Mouse (Mus musculus) heart, embryonic 14.5 days (tissue): ENCODE data around the gene Spn. TPM values are rescaled to one million over a fixed set of nuclear protein-coding genes. Genes with fewer than 3 reads are reported as not detected.

Experiments
- ATAC-seq: fragments of 200-750 bp; cut with Nextera tagmentation; 2 replicates; pipeline ENCODE4 v1.8.0; 2017; ENCODE audit warnings: low read depth, moderate TSS enrichment; ENCODE audit not compliant: insufficient number of reproducible peaks, insufficient read depth, low FRiP score
- H3K27ac ChIP-seq, 2 experiments: fragments of 200-500 bp in 1 of 2; fragments of 300-500 bp in 1 of 2; sonication (generic) in 1 of 2; replicated peaks in 1 of 2; 2 replicates each; pipeline ENCODE4 v1.5.1; 2012 to 2014; ENCODE audit warnings: low read depth in 2 of 2, low read length in 2 of 2, control low read depth in 1 of 2, mild to moderate bottlenecking in 1 of 2, mixed read lengths in 1 of 2; ENCODE audit not compliant: control insufficient read depth in 1 of 2, insufficient read depth in 1 of 2
- H3K27me3 ChIP-seq: fragments of 300-500 bp; sonication (generic); 2 replicates; pipeline ENCODE4 v1.6.1; 2014; ENCODE audit warnings: mild to moderate bottlenecking, low read length, control low read depth; ENCODE audit not compliant: control insufficient read depth, insufficient read depth
- H3K36me3 ChIP-seq: fragments of 300-500 bp; sonication (generic); 2 replicates; pipeline ENCODE4 v1.6.1; 2014; ENCODE audit warnings: mild to moderate bottlenecking, control low read depth, low read length, mixed read lengths; ENCODE audit not compliant: control insufficient read depth, insufficient read depth
- H3K4me1 ChIP-seq, 2 experiments: fragments of 200-500 bp in 1 of 2; fragments of 300-500 bp in 1 of 2; sonication (generic) in 1 of 2; 2 replicates each; pipeline ENCODE4 v1.6.1; 2012 to 2014; ENCODE audit warnings: low read length in 2 of 2, control low read depth in 1 of 2, mixed read lengths in 1 of 2; ENCODE audit not compliant: control insufficient read depth in 2 of 2, insufficient read depth in 2 of 2
- H3K4me2 ChIP-seq: fragments of 300-500 bp; sonication (generic); 2 replicates; pipeline ENCODE4 v1.6.1; 2014; ENCODE audit warnings: mild to moderate bottlenecking, low read length
- H3K4me3 ChIP-seq, 2 experiments: fragments of 200-500 bp in 1 of 2; fragments of 300-500 bp in 1 of 2; sonication (generic) in 1 of 2; 2 replicates each; pipeline ENCODE4 v1.5.1; 2012 to 2014; ENCODE audit warnings: low read length in 2 of 2, mild to moderate bottlenecking in 2 of 2, control low read depth in 1 of 2, low read depth in 1 of 2, moderate library complexity in 1 of 2; ENCODE audit not compliant: control insufficient read depth in 1 of 2, insufficient read depth in 1 of 2
- H3K9ac ChIP-seq: fragments of 300-500 bp; sonication (generic); 2 replicates; pipeline ENCODE4 v1.6.1; 2014; ENCODE audit warnings: mild to moderate bottlenecking, low read length
- H3K9me3 ChIP-seq: fragments of 300-500 bp; sonication (generic); 2 replicates; pipeline ENCODE4 v1.6.1; 2016; ENCODE audit warnings: low read length, control low read depth; ENCODE audit not compliant: control insufficient read depth
- WGBS: fragments of 180-500 bp; shearing (Covaris S2); extraction: QIAGEN DNeasy Blood & Tissue Kit; methylation state at CpG from one replicate; pipeline ENCODE4 v1.1.7; 2014; 5-methylcytosine and 5-hydroxymethylcytosine counted together
- polyA plus RNA-seq: library from polyadenylated mRNA; unstranded; fragments of >200 nt; fragmentation: Nextera tagmentation; extraction: Ambion mirVana; gene quantifications from 2 replicates; pipeline ENCODE4 v1.2.1, GENCODE M21; 2014

Gene Spn
- polyA plus RNA-seq, 1 experiment from 2014 or later: 0.12 TPM

DNA sequence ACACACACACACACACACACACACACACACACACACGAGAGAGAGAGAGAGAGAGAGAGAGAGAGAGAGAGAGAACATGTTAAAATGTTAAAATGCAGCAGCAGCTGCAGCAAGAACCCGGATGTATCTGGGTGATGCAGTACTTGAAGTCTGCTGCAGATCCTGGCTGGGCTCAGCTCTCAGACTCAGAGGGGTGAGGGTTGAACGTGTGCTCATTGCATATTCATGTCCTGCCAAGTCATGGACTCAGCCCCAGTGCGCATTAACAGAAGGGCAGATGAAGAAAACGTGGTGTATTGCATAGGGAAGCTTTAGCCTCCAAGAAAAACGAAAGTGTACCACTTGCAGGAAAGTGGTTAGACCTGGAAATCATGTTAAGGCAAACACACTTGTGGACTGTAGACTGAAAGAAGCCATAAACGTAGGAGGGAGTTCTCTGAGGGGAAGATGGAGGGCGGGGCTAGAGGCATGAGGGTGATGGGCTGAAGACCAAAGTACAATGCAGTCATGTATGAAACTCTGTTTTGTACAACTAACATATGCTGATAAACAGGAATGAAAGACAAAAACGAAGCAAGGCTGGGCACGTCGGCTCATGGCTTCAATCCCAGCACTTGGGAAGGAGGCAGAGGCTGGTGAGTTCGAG lies 23.9 kb downstream of the Spn start:
- Histone ChIP-seq H3K9ac (no peak overlapping the region), H3K36me3 (no peaks in the 10 kb centered on the region), H3K4me3 (no peak overlapping the region), H3K27me3 (no peaks in the 10 kb centered on the region), H3K4me1 (peaks cover 3 to 6% of the 10 kb centered on the region in 2 experiments; a peak in 2 of 4 replicates), H3K27ac (no peak overlapping the region), H3K9me3 (no peaks in the 10 kb centered on the region), H3K4me2 (no peak overlapping the region)
- 54% methylated on average over 11 of the region's 12 CpGs for WGBS
- ATAC-seq: no peak

- Histone ChIP-seq H3K4me3 (no peak overlapping the region), H3K9ac (no peak overlapping the region), H3K9me3 (no peaks in the 10 kb centered on the region), H3K4me1 (peaks cover 3 to 6% of the 10 kb centered on the region in 2 experiments; a peak in 2 of 4 replicates), H3K27me3 (no peaks in the 10 kb centered on the region), H3K27ac (no peak overlapping the region), H3K4me2 (no peak overlapping the region), H3K36me3 (no peaks in the 10 kb centered on the region)
- ATAC-seq: no peak
- WGBS: 31% methylated on average over 9 of the region's 9 CpGs
Measured at GRCm38 (mm10) chr7:127112921-127113597, 24.6 kb downstream of the Spn start.

DNA sequence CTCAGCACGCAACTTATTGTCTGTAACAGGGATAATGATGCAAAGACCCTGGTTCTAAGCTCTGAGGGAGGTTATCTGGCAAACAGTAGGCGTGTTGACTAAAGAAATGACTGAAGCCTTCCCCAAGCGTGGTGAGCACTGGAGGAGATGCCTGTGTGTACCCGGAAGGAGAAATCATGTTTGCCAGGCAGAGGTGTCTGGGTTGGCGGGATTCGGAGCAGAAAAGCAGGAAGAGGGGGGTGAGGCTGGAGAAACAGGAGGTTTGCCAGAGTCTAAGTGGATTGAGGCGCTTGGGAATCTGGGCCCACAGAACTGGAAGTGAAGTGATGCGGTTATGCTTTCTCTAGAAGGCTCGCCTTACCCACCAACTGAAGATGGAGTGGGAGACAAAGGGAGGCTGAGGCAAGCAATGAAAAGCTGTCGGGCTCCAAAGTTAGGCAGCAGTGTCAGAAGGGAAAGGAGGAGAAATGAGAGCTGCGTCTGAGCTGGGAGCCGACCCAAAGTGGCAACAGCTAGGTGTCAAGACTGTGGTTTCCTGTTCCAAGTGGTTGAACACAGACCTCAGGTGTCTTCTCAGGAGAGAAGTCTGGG lies 25.3 kb downstream of the Spn start:
- no peak for ATAC-seq
- Histone ChIP-seq H3K9ac (no peak overlapping the region), H3K27ac (no peak overlapping the region), H3K4me2 (no peak overlapping the region), H3K9me3 (no peaks in the 10 kb centered on the region), H3K36me3 (no peaks in the 10 kb centered on the region), H3K27me3 (no peaks in the 10 kb centered on the region), H3K4me1 (no peaks in the 10 kb centered on the region), H3K4me3 (no peak overlapping the region)
- WGBS: 62% methylated on average over 12 of the region's 12 CpGs

DNA sequence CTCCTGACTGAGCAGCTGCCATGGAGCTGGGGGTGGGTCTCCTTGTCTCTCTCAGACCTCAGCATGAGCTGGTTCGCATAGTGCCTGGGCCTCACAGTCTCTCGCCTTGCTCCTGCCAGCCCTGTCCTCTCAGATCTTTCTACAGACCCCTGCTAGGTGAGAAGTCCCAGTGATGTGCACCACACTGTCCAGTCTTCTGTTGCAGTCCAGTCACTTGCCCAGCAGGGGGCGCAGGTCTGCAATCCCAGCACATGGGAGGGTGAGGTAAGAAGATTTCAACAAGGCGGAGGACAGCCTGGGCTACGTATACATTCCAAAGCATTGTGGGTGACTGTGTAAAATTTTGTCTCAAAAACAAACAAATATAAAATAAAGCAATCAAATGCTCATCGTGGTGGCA lies 26.2 kb downstream of the Spn start:
- Histone ChIP-seq H3K27me3 (no peaks in the 10 kb centered on the region), H3K4me3 (no peak overlapping the region), H3K27ac (no peak overlapping the region), H3K9ac (no peak overlapping the region), H3K4me1 (no peaks in the 10 kb centered on the region), H3K4me2 (no peak overlapping the region), H3K9me3 (no peaks in the 10 kb centered on the region), H3K36me3 (no peaks in the 10 kb centered on the region)
- 34% methylated on average over 6 of the region's 6 CpGs for WGBS
- ATAC-seq: no peak

DNA sequence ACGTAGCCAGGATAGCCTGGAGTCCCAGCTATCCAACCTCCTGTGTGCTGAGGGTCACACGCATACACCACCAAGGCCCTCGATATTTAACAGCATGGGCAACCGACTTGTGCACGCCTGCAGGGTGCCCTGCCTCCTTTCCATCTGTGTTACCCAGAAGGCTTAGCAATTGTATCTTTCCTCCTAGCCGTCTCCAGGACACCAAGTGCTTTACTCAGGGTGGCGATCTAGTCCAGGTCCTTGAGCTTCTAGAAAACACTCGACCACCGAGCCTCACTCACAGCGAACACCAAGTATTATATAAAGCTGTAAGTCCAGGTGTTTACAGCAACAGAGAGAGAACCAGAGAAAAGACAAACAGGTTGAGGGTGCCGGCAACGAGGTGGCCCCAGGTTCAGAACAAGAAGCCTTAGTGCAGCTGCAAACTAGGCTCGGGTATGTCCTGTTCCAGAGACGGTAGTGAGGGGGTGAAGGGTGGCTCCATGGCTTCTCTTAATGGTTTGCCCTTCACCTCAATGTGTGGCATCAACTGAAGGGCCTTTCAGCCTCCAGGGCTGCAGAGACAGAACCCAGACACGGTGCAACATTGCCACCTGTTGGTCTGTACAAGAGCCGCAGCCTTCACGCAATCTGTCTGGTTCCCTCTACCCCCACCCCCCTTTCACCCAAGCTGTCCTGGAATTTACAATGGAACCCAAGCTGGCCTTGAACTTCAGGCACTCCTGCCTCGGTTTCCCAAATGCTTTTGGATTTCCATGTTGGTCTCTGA lies 27.2 kb downstream of the Spn start:
- no peak overlapping the region for H3K27ac ChIP-seq
- H3K4me1 ChIP-seq: no peaks in the 10 kb centered on the region
- 41% methylated on average over 18 of the region's 18 CpGs for WGBS
- no peak overlapping the region for H3K4me2 ChIP-seq
- H3K9me3 ChIP-seq: no peaks in the 10 kb centered on the region
- no peaks in the 10 kb centered on the region for H3K27me3 ChIP-seq
- no peak overlapping the region for H3K9ac ChIP-seq
- ATAC-seq: no peak
- H3K4me3 ChIP-seq: no peak overlapping the region
- no peaks in the 10 kb centered on the region for H3K36me3 ChIP-seq

GRCm38 (mm10) chr7:127105551-127105950 lies 32.1 kb downstream of the Spn start:
- H3K4me3 ChIP-seq: no peak overlapping the region
- H3K27me3 ChIP-seq: no peaks in the 10 kb centered on the region
- no peak overlapping the region for H3K27ac ChIP-seq
- H3K4me2 ChIP-seq: no peak overlapping the region
- no peaks in the 10 kb centered on the region for H3K9me3 ChIP-seq
- no peak for ATAC-seq
- no peak overlapping the region for H3K9ac ChIP-seq
- no peaks in the 10 kb centered on the region for H3K36me3 ChIP-seq
- peaks cover 0 to 3% of the 10 kb centered on the region in 2 experiments; a peak in 1 of 4 replicates for H3K4me1 ChIP-seq
- 65% methylated on average over 7 of the region's 7 CpGs for WGBS

DNA sequence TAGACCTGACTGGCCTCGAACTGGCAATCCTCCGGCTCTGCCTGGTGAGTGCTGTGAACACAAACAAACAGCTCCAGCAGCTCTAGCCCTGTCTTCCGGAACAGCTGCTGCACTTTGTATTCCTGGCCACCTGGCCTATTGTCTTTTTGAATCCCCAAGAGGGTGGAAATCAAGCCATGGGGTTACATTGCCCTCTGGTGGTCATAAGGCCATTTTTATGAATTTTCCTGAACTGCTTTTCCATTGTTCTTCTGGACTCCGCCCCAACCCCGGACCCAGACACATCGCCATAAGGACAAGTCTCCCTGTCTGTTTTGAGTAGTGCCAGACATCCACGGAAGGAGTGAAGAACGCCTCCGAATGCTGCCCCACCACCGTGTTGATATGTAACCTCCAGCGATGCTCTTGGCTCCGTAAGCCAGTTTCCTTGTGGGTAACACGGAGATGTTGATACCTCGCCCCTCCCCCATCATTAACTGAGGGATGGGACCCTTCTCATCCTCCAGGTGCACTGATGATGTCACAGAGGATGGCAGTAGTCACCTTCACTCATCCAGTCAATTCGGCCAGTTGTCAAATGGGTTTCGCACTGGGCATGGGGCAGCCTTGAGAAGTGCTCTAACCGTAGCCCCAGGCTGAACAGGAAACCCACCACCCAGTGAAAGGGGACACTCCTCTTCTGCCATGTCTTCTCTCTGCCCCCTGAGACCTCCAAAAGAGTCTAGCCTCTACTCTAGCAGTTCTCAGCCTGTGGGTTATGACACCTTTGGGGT lies 32.9 kb downstream of the Spn start:
- peak overlapping the region; percentile 66; the same call in 1 of the 2 replicates for H3K9ac ChIP-seq
- H3K36me3 ChIP-seq: no peaks in the 10 kb centered on the region
- H3K27me3 ChIP-seq: no peaks in the 10 kb centered on the region
- no peaks in the 10 kb centered on the region for H3K9me3 ChIP-seq
- WGBS: 13% methylated on average over 17 of the region's 17 CpGs
- peak overlapping the region; percentile 32 to 37 for H3K4me3 ChIP-seq
- peaks cover 0 to 3% of the 10 kb centered on the region in 2 experiments; a peak in 1 of 4 replicates for H3K4me1 ChIP-seq
- H3K27ac ChIP-seq: no peak overlapping the region
- peak; percentile 58 for ATAC-seq
- peak overlapping the region; percentile 70 for H3K4me2 ChIP-seq
